Mouse (Mus musculus) lung, embryonic 16.5 days (tissue): Measurements from ENCODE around the gene Gm28043. TPM values are rescaled to one million over a fixed set of nuclear protein-coding genes. Genes with fewer than 3 reads are reported as not detected.

Experiments
- ATAC-seq: fragments of 200-750 bp; cut with Nextera tagmentation; 2 replicates; pipeline ENCODE4 v1.8.0; 2017; ENCODE audit warnings: low read depth, mild to moderate bottlenecking, moderate library complexity
- H3K27ac ChIP-seq: fragments of 300-500 bp; sonication (generic); 2 replicates; pipeline ENCODE4 v1.5.1; 2014; ENCODE audit warnings: mild to moderate bottlenecking, control low read depth, low read length
- H3K27me3 ChIP-seq: fragments of 300-500 bp; sonication (generic); 2 replicates; pipeline ENCODE4 v1.6.1; 2014; ENCODE audit warnings: low read depth, low read length, mixed read lengths; ENCODE audit not compliant: control insufficient read depth, insufficient read depth
- H3K36me3 ChIP-seq: fragments of 300-500 bp; sonication (generic); 2 replicates; pipeline ENCODE4 v1.6.1; 2014; ENCODE audit warnings: low read length; ENCODE audit not compliant: control insufficient read depth, insufficient read depth
- H3K4me1 ChIP-seq: fragments of 300-500 bp; sonication (generic); replicated peaks from 2 replicates; pipeline ENCODE4 v1.6.1; 2014; ENCODE audit warnings: low read length, mixed read lengths; ENCODE audit not compliant: control insufficient read depth, insufficient read depth
- H3K4me2 ChIP-seq: fragments of 300-500 bp; sonication (generic); 2 replicates; pipeline ENCODE4 v1.6.1; 2014; ENCODE audit warnings: low read depth, low read length, control low read depth
- H3K4me3 ChIP-seq: fragments of 300-500 bp; sonication (generic); 2 replicates; pipeline ENCODE4 v1.5.1; 2014; ENCODE audit warnings: mild to moderate bottlenecking, low read length, control low read depth
- H3K9ac ChIP-seq: fragments of 300-500 bp; sonication (generic); 2 replicates; pipeline ENCODE4 v1.6.1; 2014; ENCODE audit warnings: low read length, control low read depth
- H3K9me3 ChIP-seq: fragments of 300-500 bp; sonication (generic); 2 replicates; pipeline ENCODE4 v1.6.1; 2016; ENCODE audit warnings: low read length; ENCODE audit not compliant: control insufficient read depth
- WGBS: fragments of 180-500 bp; shearing (Covaris S2); extraction: QIAGEN DNeasy Blood & Tissue Kit; methylation state at CpG from one replicate; pipeline ENCODE4 v1.1.7; 2014; 5-methylcytosine and 5-hydroxymethylcytosine counted together
- microRNA-seq: library from miRNA; unstranded; fragments of <30 nt; microRNA quantifications from one replicate; pipeline ENCODE4, GENCODE M21; 2016
- polyA plus RNA-seq: library from polyadenylated mRNA; unstranded; fragments of >200 nt; fragmentation: Nextera tagmentation; extraction: Ambion mirVana; gene quantifications from 2 replicates; pipeline ENCODE4 v1.2.1, GENCODE M21; 2015

Gene Gm28043
- polyA plus RNA-seq, 1 experiment from 2014 or later = 2.4 TPM

DNA sequence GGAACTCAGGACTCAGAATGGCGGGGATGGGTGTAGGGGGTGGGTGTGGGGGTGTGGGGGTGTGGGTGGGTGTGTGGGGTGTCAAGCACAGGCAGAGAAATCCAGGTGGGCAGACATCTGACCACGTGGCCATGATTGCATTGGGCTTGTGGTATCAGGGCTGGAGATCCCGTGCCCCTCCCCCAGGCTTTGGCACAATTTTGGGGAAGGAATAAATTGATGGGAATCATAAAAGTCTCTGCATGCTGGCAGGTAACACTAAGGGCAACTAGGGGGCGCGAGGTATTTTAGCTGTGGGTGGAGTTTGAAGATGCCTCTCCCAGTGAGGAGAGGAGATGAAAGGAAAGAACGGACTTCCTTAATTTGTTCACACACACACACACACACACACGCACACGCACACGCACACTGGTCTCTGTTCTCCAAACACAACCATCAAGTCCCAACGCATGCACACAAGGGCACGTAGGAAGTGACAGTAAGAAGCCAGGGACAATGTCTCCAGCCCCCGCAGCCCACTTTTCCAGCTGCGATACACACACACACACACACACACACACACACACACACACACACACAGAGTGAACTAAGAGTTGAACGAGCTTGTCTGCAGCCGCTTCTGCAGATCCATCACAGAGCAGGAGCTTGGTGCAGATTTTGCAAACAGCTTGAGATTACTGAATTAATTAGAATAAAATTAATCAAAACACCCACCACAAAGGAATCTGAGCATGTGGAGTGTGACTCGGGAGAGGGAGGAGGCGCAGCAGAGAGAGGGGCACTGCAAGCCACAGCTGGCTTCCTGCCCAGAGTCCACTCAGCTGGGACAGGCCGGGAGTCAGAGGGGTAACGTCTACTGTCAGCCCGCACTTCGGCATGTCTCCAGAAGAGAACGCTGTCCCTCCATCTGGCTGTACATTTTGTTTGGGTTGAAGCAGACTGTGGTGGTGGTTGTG is 123.5 kb downstream of the Gm28043 start:
- H3K9ac ChIP-seq = peak overlapping the region; percentile 15; the same call in 1 of the 2 replicates
- no peaks in the 10 kb centered on the region for H3K9me3 ChIP-seq
- peak overlapping the region; percentile 45 for H3K4me2 ChIP-seq
- peak overlapping the region; percentile 21 for H3K4me3 ChIP-seq
- H3K27me3 ChIP-seq = no peaks in the 10 kb centered on the region
- peak; percentile 93 for ATAC-seq
- no peaks in the 10 kb centered on the region for H3K36me3 ChIP-seq
- 22% methylated on average over 22 of the region's 22 CpGs for WGBS
- peaks cover 12% of the 10 kb centered on the region for H3K4me1 ChIP-seq
- H3K27ac ChIP-seq = no peak overlapping the region

DNA sequence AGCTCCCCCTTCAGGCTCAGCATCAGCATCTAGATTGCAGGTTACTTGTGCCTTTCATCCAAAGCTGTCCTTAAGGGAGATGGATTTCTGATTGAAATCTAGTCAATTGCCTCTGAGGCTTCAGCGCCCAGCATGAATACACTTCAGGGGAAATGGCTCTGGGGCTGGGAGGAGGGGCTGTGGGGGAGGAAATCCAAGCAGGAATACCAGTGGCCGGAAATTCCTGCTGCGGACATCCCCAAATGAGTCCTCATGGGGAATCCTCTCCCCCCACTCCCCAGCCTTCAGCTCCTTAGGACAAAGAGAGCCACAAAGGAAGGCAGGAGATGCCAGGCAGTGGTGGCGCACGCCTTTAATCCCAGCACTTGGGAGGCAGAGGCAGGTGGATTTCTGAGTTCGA is 132.8 kb downstream of the Gm28043 start:
- Histone ChIP-seq H3K4me2 (no peak overlapping the region), H3K9me3 (no peaks in the 10 kb centered on the region), H3K27ac (no peak overlapping the region), H3K27me3 (no peaks in the 10 kb centered on the region; the same call in 1 of the 2 replicates), H3K36me3 (no peaks in the 10 kb centered on the region), H3K9ac (no peak overlapping the region), H3K4me1 (peaks cover 5% of the 10 kb centered on the region; the same call in 1 of the 2 replicates), H3K4me3 (no peak overlapping the region)
- WGBS = 70% methylated on average over 6 of the region's 6 CpGs
- ATAC-seq = no peak

Small RNAs within 50 kb of the gene (microRNA-seq; reads per million reads assigned to microRNA genes)
- gene Mir7667 = not detected

Other genes with a start within 250 kb of the Gm28043 start
- gene Pim1, start 124.1 kb upstream of the Gm28043 start, polyA plus RNA-seq = 15.6 and 16.6 TPM in 2 replicates
- not detected in 2 replicates for gene Gm17657, start 65.2 kb upstream of the Gm28043 start, polyA plus RNA-seq
- 12.6 and 14.9 TPM in 2 replicates for gene Tbc1d22b, start 65.1 kb upstream of the Gm28043 start, polyA plus RNA-seq
- 0.85 and 1.1 TPM in 2 replicates for gene Tmem217, start 62.5 kb upstream of the Gm28043 start, polyA plus RNA-seq
- gene Rnf8, start 86 bp upstream of the Gm28043 start, polyA plus RNA-seq = 61.6 and 67.9 TPM in 2 replicates
- gene Cmtr1, start 45.7 kb downstream of the Gm28043 start, polyA plus RNA-seq = 128 and 138 TPM in 2 replicates
- 13.5 and 13.6 TPM in 2 replicates for gene Ccdc167, start 102.2 kb downstream of the Gm28043 start, polyA plus RNA-seq